Mouse (Mus musculus): Measurements from ENCODE around the gene Zfp605. TPM values are rescaled to one million over a fixed set of nuclear protein-coding genes. Genes with fewer than 3 reads are reported as not detected.
"Not testable (repeated sequence)": the region's sequence is repeated elsewhere in the genome, so short reads cannot be mapped to it uniquely, and the experiment has no call there.

Gene Zfp605
- polyA plus RNA-seq (2012; rRNA removed) = 6.9 and 8.6 TPM in 2 replicates

DNA sequence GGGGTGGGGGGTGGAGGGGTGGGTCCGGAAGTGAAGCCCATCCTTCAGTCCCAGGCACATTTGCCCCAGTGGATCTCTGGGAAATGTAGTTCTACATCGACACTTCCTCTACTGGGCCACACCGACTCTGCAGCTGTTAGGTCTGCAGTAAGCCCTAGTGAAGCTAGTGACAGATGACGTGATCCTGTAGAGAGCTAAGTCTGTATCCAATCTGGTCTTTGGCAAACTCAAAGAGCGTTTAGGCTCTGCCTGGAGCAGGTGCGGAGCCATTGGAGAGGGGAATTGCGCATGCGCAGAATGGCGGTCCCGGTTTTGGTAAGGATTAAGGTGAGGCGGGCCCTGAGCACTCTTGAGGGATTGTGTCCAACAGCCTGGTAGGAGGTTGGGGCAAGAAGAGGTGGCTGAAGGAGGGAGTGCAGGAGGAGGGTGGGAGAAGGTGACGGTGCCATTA, at the start of gene Zfp605:
Gene Zfp605, plus strand, starts transcription at position 102 of the 451 bp plus-strand sequence.
- DNase-seq (ENCODE audit: extremely low spot score in 1 of 2, low spot score in 1 of 2) = peak; percentile 94 to 96

DNA sequence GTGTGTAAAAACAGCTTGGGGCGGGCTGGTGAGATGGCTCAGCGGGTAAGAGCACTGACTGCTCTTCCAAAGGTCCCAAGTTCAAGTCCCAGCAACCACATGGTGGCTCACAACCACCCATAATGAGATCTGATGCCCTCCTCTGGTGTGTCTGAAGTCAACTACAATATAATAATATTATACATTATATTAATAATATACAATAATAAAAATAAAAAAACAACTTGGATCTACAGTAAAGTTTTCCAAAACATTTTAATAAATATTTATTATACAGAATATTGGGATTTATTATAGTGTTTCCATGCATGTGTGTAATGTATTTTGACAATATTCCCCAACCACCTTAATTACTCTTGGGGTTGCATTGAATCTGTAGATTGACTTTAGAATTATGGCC, 37.5 kb upstream of the Zfp605 start, which contains the start of gene Gm17655:
Gene Gm17655, minus strand, starts transcription at position 101 of the 400 bp plus-strand sequence.
- DNase-seq (ENCODE audit: extremely low spot score in 1 of 2, low spot score in 1 of 2) = not testable (repeated sequence)

DNA sequence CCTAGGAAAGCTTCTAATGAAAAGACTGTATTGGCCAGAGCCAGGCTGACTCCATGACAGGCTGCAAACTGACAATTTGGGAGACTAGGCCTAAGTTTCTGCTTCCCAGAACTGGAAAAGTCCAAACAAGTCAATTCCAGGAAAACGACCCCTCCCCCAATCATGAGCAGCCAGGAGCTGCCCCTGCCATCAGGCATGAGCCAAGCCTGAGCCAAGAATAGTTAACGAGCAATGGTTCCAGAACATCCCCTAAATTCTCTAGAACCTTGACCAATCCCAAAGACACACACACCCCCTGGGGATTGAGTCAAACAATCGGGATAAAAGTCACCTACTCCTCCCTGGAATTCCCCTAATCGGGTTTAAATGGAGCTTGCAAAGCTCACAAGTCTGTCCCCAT, 26.9 kb upstream of the Zfp605 start:
- no peak for DNase-seq (ENCODE audit: extremely low spot score in 1 of 2, low spot score in 1 of 2)

DNA sequence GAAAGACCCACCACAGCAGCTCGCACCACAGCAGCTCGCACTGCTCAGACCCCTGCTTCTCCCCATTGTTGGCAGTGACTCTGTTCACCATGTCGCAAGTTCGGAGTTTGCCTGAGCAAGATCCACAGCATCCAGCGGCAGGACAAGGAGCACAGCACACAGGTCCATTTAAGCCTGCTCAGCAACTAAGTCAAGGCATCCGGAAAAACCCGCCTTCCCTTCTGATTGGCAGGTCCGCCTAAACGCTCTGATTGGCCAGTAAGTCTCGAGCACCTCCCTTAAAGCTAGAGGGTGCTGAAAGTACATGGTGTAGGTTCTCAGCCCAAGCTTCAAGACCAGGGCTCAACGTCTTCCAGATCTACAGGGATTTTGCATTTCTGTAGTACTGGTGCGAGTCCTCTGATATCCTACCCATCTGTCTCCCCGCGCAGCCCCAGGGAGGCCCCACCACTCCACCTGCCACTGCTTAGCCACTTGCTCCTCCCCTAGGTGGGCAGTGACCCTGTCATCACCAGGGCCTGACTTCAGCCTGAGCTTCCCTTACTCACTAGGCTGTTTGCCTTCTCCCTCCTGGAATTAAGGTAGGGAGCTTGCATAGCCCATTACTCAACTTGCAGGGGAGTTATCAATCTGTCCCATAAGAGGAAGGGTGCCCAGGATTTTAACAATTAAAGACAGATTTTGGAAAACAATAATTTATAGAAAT, 23.6 kb upstream of the Zfp605 start:
- no peak for DNase-seq (ENCODE audit: extremely low spot score in 1 of 2, low spot score in 1 of 2)

DNA sequence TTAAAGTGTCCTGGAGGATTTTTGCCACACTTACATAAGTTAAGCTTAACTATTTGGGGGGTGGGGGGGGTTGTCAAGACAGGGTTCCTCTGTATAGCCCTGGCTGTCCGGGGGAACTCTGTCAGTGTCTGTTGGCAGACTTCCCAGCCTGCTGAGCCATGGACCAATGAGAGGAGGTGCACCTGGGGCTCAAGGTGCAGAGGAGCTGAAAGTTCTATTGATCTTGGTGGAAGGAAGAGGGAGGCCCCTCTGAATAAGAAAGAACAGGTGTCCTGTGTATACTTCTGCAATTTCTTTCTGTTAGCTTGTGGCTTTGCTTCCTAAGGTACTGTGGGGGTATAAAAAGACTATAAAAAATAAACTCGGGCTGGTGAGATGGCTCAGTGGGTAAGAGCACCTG, 18.3 kb upstream of the Zfp605 start:
- DNase-seq (ENCODE audit: extremely low spot score in 1 of 2, low spot score in 1 of 2) = no peak

DNA sequence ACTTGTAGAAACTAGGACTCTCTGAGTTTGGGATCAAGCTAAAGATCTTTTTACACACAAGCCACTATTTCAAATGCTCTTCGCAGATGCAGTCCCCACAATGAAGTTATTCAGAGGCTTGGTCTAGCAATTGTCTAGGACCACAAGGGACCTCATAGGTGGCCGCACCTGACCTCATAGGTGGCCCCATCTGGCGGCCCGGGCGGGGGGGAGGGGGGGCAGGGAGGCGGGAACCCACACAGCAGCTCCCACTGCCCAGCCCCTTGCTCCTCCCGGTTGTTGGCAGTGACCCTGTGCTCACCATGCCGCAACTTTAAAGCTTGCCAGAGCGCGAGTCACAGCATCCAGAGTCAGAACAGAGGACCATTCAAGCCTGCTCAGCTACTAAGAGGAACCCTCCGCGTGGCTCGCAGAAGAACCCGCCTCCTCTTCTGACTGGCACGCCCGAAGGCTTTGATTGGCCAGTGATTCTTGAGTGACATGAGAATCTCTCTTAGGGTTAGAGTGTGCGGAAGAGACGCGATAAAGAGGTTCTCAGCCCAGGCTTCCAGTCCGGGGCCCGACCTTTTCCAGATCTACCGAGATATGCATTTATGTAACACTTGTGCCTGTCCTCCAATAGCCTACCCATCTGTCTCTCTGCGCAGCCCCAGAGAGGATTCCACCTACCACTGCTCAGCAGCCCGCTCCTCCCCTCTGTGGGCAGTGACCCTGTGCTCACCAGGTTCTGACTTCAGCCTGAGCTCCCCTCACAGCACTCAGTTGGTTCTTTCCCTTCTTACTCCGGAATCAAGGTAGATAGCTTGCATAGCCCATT, 15.7 kb upstream of the Zfp605 start, which contains the start of gene Gm35315:
Gene Gm35315, minus strand, starts transcription at position 391 of the 817 bp plus-strand sequence.
- DNase-seq (ENCODE audit: extremely low spot score in 1 of 2, low spot score in 1 of 2) = peak; percentile 90 to 92

DNA sequence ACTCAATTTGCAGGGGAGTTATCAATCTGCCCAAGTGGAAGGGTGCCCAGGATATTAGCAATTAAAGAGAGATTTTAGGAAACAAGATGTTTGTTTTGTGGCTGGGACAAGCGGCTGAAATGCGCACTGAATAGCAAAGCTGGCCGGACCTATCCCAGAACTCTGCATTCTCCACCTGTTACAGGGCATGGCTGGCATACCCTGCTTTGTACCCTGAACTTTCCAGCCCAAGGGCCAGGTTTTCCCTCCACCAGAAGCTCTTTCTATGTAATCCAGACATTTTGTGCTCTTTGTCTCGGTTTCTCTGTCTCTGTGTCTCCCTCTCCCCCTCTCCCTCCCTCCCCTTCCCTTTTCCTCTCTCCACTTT, 15.1 kb upstream of the Zfp605 start:
- no peak for DNase-seq (ENCODE audit: extremely low spot score in 1 of 2, low spot score in 1 of 2)

DNA sequence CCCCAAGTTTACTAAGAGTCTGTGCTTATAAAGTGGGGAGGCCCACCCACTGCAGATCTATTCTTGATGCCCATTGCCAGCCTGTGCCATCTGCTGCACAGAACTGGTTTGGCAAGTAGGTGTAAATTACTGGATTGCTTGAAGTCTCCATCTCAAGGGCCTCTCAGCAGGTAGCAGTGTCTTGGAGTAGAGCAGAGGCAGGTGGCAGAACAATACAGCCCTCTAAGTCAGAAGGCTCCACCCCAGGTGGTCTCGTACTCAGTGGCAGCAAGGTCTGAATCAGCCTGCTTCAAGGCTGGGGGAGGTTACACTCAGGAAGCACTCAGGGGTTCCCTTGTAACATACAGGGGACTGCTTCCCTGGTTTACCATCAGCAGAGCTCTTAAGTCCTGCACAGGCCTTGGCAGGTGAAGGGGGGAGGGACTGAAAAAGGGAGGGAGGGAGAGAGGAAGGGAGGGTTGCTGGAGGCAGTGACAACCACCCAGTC, 10.9 kb upstream of the Zfp605 start:
- DNase-seq (ENCODE audit: extremely low spot score in 1 of 2, low spot score in 1 of 2) = peak; percentile 58 to 65

DNA sequence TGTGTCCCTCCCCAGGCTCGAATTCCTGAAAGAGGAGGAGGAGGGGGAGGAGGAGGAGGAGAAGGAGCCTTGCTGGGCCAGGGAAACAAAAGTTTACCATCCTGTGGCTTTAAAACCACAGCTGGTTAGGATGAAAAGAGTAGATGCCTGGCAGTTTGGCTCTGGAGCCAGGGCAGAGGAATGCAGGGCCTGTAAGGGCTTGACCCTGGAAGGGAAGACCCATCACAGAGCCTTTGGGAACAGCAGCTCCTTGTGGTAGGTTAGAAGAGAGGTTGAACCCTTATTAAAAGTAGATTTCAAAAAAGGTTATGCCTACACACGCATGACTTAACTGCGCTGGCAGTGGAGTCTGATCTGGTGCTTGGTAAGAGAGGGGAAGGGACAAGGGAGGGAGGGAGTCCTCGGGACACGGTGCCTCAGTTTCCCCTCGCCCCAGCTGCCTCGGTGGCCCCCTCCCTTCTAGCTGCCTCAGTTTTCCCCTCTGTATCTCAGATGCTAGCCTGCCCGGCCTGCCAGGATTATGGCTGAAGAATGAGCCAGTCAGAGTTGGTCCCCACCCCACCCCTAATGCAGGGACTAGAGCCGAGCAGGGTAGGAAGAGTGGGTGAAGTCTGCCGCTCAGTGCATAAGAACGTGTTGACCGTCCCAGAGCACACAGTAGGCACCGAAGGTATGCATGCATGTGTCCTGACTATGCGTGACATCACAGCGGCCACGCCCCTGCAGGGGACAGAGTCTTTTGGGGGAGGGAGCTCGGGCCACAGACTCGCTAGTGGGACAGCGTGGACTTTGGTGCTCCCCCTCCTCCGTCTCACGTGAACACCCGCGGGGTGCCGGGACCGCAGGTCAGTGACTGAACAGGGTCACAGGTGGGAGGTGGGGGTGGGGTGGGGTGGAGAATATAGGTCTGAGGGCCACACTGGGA, 10.0 kb upstream of the Zfp605 start, which contains the start of gene Plcxd1:
Gene Plcxd1, plus strand, starts transcription at position 314 of the 925 bp plus-strand sequence.
- peak in 1 of 2 experiments; percentile 21 for DNase-seq (ENCODE audit: extremely low spot score in 1 of 2, low spot score in 1 of 2)

DNA sequence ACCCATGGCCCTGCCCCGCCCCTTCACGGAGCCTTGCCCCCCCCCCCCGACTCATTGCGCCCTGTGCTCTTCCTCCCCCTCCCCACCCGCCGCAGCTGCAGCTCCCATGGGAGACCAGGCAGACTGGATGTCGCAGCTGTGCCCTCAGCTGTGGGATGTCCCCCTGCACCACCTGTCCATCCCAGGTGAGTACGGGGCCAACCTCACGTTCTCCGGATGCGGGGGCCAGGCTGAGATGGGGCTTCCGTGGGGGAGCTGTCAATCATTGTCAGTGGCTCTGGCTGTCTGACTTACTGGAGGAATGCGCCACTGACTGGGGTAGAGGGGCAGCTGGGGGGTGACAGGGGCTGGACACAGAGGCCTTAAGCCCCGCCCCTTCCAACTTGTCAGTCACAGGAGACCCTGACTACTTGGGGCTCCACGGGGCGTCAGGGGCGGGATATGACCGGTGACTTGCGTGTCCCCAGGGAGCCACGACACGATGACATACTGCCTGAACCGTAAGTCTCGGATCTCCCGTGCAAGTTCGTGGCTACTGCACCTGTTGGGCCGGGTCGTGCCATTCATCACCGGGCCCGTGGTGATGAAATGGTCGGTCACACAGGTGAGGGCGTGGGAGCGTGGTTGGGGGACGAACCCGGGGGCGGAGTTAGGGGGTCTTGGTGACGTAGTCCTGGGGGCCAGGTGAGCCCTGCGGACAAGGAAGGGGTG, 8.8 kb upstream of the Zfp605 start:
- peak; percentile 33 to 38 for DNase-seq (ENCODE audit: extremely low spot score in 1 of 2, low spot score in 1 of 2)

DNA sequence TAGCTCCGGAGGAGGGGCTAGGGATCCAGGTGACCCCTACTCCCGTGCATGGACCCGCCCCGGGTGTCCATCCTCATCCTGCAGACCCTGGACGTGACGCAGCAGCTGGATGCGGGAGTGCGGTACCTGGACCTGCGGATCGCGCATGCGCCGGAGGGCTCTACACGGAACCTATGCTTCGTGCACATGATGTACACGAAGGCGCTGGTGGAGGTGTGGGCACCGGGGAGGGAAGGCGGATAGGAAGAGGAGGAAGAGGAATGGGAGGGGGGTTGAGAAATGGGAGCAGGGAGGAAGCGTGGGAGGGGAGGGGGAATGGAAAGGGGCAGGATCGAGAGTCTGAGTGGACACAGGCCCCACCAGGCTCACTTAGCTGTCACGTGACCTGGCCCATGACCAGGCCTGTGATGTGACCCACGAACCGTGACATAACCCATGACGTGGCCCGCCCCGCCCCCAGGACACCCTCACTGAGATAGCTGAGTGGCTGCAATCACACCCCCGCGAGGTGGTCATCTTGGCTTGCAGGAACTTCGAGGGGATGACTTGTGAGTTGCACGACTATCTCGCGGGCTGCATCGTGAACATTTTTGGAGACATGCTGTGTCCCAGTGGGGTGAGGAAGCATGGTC, 8.1 kb upstream of the Zfp605 start:
- DNase-seq (ENCODE audit: extremely low spot score in 1 of 2, low spot score in 1 of 2) = peak; percentile 68 to 80

DNA sequence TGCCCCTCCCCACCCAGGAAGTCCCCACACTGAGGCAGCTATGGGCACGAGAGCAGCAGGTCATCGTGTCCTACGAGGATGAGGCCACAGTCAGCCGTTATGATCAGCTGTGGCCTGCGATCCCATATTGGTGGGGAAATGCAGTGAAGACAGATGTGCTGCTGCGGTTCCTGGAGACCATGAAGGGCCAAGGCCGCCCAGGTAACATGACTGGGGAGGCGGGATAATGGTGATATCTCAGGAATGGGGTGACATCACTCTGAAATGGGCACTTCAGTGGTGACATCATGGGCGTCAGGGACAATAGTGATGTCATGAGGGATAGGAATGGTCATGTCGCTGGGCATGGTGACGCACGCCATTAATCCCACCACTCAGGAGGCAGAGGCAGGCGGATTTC, 7.5 kb upstream of the Zfp605 start:
- no peak for DNase-seq (ENCODE audit: extremely low spot score in 1 of 2, low spot score in 1 of 2)

DNA sequence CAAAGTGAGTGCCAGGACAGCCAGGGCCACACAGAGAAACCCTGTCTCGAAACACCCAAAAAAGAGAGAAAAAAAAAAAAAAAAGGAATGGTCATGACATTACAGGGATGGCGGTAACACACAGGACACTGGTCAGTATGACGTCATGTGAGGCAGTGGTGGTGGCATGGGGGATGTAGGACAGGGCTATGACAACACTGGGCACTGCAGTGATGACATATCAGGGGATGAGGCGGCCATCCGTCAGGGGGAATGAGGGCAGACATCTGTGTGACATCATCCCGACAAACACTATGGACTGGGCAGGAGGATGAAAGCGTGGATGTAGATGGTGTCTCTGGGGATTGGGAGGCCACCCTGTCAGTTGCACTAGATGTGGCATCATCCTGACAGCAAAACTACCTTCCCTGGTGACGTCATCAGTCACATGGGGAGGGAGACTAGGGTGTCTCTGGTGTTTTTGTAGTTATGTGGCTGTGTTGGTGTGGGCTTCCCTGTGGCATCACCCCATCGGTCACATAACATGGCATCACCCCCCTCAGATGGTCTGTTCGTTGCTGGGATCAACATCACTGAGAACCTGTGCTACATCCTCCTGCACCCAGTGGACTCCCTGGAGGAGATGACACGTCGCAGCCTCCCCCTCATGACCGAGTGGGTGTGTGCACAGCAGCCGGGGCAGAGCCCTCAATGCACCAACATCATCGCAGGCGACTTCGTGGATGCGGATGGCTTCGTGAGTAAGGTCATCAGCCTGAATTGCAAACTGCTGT, 6.9 kb upstream of the Zfp605 start:
- no peak for DNase-seq (ENCODE audit: extremely low spot score in 1 of 2, low spot score in 1 of 2)

DNA sequence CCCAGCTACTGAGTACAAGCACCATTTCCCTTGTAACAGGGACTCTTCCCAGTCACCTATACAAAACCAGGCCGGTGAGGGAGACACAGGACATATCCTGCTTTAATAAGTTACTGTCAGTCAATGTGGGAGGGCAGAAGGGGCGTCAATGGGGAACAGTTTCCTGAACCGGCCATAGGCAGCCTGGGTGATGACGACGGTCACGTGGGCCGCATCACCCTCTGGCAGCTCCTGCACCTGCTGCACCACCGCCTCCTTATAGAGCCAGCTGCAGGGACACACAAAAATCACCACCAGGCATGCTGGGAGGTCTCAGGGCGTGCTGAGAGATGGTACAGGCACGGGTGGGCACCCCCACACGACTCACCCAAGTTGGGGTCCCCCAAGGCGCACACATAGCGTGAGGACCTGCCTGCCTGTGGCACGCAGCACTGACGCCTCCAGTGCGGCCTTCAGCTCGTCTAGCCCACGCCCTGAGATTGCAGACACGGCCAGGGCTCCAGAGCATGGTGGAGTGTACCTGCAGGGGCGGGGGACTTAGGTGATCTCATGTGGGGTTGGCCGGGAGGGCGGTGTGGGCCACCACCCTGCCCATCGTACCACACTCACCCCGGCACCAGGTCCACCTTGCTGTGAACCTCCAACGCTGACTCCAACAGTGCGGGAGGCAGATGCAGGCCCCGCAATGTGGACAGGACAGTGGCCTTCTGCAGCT, 5.8 kb upstream of the Zfp605 start:
- DNase-seq (ENCODE audit: extremely low spot score in 1 of 2, low spot score in 1 of 2) = no peak

DNA sequence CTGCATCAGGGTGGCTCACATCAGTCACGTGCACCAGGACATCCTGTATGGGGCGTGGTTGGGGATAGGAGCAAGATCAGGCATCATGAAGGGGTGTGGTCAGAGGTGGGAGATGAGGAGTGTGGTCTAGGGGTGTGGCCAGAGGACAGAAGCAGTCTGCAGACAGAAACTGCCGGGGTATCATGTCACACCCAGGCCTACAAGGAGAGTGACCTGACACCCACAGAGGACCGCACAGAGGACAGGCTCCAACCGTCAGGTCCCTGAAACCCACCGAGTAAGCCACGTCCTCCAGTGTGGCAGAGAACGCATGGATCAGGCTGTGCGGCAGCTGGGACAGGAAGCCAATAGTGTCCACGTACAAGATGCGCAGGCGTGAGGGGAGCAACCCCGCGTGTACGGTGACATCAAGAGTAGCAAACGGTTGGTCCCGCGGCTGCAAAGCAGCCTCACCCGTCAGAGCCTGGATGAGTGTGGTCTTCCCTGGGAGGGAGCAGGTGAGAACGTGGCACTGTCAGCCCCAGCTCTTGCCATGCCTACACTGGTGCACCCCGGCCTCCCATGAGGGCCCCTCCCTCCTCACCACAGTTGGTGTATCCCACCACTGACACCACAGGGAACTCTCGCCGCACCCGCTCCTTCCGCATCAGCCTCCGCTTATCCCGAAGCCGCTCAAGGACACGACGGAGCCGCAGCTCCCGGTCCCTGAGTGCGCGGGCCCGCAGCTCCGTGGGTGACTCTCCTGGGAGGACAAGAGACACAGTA, 5.1 kb upstream of the Zfp605 start:
- peak in 1 of 2 experiments; percentile 27 for DNase-seq (ENCODE audit: extremely low spot score in 1 of 2, low spot score in 1 of 2)

DNA sequence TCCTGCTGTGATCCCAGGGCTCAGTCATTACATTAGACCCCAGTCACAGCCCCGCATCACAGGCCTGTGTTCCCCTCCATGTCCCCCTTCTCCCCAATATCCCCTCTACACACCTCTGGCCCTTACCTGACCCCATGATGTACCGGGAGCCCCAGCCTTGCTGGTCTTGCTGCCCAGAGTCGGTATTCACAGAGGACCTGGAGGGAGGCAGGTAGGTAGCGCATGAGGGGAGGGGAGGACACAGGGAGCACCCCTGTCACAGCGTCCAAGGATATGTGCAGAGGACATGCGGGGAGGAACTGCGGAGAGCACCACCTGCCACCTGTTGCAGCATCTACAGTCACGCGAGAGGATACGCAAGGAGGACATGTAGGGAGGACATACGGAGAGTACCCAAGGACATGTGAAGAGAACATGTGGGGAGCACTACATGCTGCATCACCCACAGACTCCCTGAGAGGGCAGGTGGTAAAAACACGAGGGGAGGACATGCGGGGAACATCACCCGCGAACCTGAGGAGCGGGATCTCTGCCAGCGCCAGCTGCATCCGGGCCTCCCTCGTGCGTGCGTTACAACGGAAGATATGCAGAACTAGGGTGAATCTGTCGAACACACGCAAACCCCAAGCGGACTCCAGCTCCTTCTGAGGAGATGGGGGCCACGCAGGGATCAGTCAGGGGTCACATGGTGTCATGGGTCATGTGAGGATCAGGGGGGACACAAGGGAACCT, 3.6 kb upstream of the Zfp605 start:
- DNase-seq (ENCODE audit: extremely low spot score in 1 of 2, low spot score in 1 of 2) = peak in 1 of 2 experiments; percentile 17
